Mouse (Mus musculus) E14TG2a.4 (cell line): ENCODE data around the gene Cd163l1.

ENCODE experiments used
- CTCF ChIP-seq: conservative IDR thresholded peaks from 2 replicates; pipeline ENCODE4 v1.5.1; 2014; ENCODE audit warnings: low read length
- NANOG ChIP-seq: IDR thresholded peaks from 2 replicates; pipeline ENCODE4 v1.6.1; 2014; ENCODE audit warnings: borderline replicate concordance, low read length, mixed read lengths
- POU5F1 ChIP-seq: IDR thresholded peaks from 2 replicates; pipeline ENCODE4 v1.6.1; 2014; ENCODE audit warnings: low read length, borderline replicate concordance

DNA sequence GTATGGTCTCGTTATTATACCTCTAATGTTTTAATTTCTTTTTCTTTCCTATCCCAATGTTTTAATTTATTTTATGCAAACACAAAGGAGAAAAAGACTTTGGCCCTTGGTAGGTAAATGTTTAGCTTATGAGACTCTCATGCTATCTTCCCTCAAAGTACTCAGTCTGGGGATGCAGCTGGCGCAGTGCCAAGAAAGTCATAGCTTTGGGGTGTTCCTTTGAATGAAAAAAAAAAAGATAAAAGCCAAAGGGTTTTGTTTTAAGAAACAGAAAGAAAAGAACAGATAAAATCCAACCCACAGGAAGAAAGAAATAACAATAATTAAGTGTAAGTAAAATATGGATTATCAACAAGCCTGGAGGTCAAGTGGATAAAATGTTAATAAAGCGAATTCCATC is 9.4 kb upstream of the Cd163l1 start:
- no peak for TF ChIP-seq CTCF
- TF ChIP-seq NANOG: no peak
- TF ChIP-seq POU5F1: no peak
